Mouse (Mus musculus) ES-CJ7 (cell line): ENCODE measurements at regions not wholly inside any gene's neighbourhood (a gene's known extent, or its start where the extent isn't known, plus 50 kb on each side); places are given as distances from the start of the nearest gene placed in this dataset.

Experiments used
- DNase-seq: peaks from one replicate; pipeline ENCODE4 v3.0.0; 2011; ENCODE audit warnings: low read depth, low spot score

- DNase-seq: peak; percentile 39
Observed at GRCm38 (mm10) chrX:136321692-136322091, 51.6 kb downstream of the Bex3 start.

- DNase-seq: no peak
Observed at GRCm38 (mm10) chrX:136365809-136366208, 95.8 kb downstream of the Bex3 start.
